Mouse (Mus musculus) left cerebral cortex, adult 2 months (tissue): ENCODE measurements at regions not wholly inside any gene's neighbourhood (a gene's known extent, or its start where the extent isn't known, plus 50 kb on each side); places are given as distances from the start of the nearest gene placed in this dataset.
"Not testable (repeated sequence)": the region's sequence is repeated elsewhere in the genome, so short reads cannot be mapped to it uniquely, and the experiment has no call there.

Source experiments
- DNase-seq, 2 experiments: peaks; one replicate each; pipeline ENCODE4 v3.0.0; 2021 to 2022; ENCODE audit warnings: low spot score in 2 of 2, mixed read lengths in 1 of 2; ENCODE audit errors: extremely low spot score in 1 of 2
- H3K27ac ChIP-seq: fragments of 200-600 bp; 2 replicates; pipeline ENCODE4 v1.8.1; 2022
- H3K4me3 ChIP-seq: fragments of 200-600 bp; 2 replicates; pipeline ENCODE4 v1.8.1; 2022
- CTCF ChIP-seq: fragments of 200-600 bp; IDR thresholded peaks from 2 replicates; pipeline ENCODE4 v1.8.1; 2022; ENCODE audit warnings: antibody characterized with exemption, mild to moderate bottlenecking, moderate library complexity
- intact Hi-C: fragments of 180-260 bp; cut with DNase I; formaldehyde crosslinking; loops from one replicate; pipeline ENCODE4 v1.15.1; 2025

GRCm38 (mm10) chr6:9498921-9499320 is 550.7 kb downstream of the Nxph1 start:
- no peak overlapping the region for H3K27ac ChIP-seq
- DNase-seq = peak in 1 of 2 experiments; percentile 13
- no peak for TF ChIP-seq CTCF
- no peak overlapping the region for H3K4me3 ChIP-seq
- intact Hi-C loops = no loop called here

DNA sequence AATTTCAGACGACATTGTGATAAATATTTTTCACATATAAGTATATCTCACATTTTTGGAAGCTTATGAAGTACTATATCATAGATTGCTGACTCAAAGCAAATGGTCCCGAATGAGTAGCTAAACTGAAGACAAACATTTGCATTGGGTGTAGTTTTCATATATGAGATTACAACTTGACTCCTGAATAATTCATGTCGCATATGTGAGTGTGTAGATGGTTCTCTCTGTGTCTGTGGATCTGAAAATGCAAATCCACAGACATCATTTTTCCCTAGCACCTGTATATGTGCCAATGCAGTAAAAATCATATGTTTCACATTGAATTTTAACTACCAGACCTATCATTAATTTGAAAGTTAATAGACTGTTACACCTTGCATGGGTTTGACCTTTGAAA is 586.2 kb downstream of the Nxph1 start:
- Histone ChIP-seq H3K27ac (no peak overlapping the region), H3K4me3 (no peak overlapping the region)
- no peak for TF ChIP-seq CTCF
- DNase-seq = no peak
- intact Hi-C loops = no loop called here

- no peak for DNase-seq
- H3K4me3 ChIP-seq = no peak overlapping the region
- intact Hi-C loops = no loop called here
- no peak overlapping the region for H3K27ac ChIP-seq
- no peak for TF ChIP-seq CTCF
Measured at GRCm38 (mm10) chr6:9538737-9539136, 590.5 kb downstream of the Nxph1 start.

- Histone ChIP-seq H3K27ac (no peak overlapping the region), H3K4me3 (no peak overlapping the region)
- intact Hi-C loops = no loop called here
- DNase-seq = no peak
- no peak for TF ChIP-seq CTCF
Measured at GRCm38 (mm10) chr6:9550096-9550939, 602.1 kb downstream of the Nxph1 start.

DNA sequence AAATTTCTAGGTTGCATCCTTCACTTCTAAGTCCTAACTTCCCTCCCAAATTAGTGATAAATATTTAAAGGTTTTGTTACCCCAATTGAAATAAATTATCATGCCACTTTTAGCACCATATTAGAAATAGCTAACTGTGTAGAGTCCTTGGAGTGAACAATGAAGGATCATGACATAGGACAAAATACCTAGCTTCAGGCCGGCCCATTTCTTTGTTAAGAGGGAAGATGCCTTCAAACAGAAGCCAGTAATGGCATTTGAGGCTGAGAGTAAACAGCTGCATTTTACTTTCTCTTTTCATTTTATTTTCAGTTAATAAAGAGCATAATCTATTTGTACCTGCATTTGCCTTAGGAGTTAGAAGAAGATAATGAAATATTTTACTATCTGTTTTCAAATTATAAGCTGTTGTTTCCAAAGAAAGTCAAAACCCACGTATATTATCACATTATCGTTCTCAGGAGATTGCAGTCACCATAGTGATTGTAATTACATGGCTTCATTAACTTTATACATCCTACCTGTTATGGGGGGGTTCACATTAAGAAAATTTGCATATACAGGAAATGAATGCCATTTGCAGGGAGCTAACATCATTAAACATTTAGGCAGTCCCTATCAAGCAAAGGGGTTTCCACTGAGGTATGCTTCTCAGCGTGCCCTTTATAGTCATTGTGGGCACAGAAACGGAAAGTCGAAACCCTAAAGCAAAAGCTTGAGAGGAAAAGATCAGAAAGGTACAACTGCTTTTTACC is 615.2 kb downstream of the Nxph1 start:
- Histone ChIP-seq H3K27ac (no peak overlapping the region), H3K4me3 (no peak overlapping the region)
- no peak for TF ChIP-seq CTCF
- intact Hi-C loops = no loop called here
- no peak for DNase-seq

DNA sequence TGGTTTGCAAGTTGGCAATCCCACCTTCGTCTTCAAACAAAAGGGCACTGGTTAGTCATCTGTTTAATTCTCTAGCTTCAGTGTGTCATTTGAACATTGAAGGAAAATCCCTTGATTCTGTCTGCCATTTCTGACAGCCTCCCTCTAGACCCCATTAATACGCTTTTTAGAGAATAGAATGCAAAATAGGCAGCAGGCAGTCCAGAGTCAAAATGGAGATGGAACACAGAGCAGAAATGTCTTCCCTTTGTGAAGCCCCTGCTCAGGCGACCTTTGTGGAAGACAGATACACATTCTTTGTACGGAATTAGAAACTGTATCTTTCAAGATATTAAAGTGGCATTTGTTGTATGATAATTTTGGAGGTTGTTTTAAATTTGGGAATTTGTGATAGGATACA is 623.6 kb downstream of the Nxph1 start:
- no peak for TF ChIP-seq CTCF
- Histone ChIP-seq H3K27ac (no peak overlapping the region), H3K4me3 (no peak overlapping the region)
- no peak for DNase-seq
- intact Hi-C loops = no loop called here

- intact Hi-C loops = no loop called here
- H3K4me3 ChIP-seq = no peak overlapping the region
- DNase-seq = no peak
- no peak overlapping the region for H3K27ac ChIP-seq
- TF ChIP-seq CTCF = no peak
Measured at GRCm38 (mm10) chr6:9593391-9593790, 645.2 kb downstream of the Nxph1 start.

GRCm38 (mm10) chr6:9599418-9599817 is 651.2 kb downstream of the Nxph1 start:
- intact Hi-C loops = no loop called here
- no peak for TF ChIP-seq CTCF

DNA sequence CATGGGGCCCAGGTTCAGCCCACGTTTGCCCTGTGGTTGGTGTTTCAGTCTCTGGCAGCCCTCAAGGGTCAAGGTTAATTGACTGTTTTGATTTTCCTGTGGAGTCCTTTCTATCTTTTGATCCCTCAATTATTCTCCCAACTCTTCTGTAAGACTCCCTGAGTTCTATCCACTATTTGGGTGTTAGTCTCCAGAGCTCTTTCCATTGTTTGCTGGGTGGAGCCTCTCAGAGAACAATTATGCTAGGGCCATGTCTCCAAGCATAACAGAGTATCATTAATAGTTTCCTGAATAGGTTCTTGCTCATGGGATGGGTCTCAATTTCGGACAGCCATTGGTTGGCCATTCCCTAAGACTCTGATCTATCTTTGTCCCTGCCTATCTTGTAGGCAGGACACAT is 685.7 kb downstream of the Nxph1 start:
- intact Hi-C loops = no loop called here
- DNase-seq = no peak
- TF ChIP-seq CTCF = no peak
- no peak overlapping the region for H3K27ac ChIP-seq
- H3K4me3 ChIP-seq = no peak overlapping the region

More at GRCm38 (mm10) chr6:9599418-9599817, 651.2 kb downstream of the Nxph1 start:
- no peak overlapping the region for H3K4me3 ChIP-seq
- no peak overlapping the region for H3K27ac ChIP-seq
- no peak for DNase-seq

DNA sequence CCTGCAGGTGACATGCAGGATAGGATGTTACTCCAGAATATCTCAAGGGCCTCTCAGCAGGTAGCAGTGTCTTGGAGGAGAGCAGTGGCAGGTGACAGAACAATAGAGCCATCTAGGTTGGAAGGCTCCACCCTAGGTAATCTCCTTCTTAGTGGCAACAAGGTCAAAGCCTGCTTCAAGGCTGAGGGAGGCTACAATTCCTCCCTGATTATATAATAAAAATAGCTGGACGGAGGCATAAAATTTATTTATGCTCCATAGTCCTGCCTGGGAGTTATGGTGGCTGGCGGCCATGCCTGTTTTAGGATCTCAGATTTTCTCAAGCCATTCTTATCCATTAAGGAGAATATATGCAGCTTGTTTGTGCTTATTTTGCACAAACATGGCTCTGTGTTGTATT is 695.2 kb downstream of the Nxph1 start:
- H3K27ac ChIP-seq, intact Hi-C loops, H3K4me3 ChIP-seq, DNase-seq: not testable (repeated sequence)

- H3K4me3 ChIP-seq, DNase-seq, H3K27ac ChIP-seq, intact Hi-C loops: not testable (repeated sequence)
Measured at GRCm38 (mm10) chr6:9643926-9644325, 695.7 kb downstream of the Nxph1 start.

DNA sequence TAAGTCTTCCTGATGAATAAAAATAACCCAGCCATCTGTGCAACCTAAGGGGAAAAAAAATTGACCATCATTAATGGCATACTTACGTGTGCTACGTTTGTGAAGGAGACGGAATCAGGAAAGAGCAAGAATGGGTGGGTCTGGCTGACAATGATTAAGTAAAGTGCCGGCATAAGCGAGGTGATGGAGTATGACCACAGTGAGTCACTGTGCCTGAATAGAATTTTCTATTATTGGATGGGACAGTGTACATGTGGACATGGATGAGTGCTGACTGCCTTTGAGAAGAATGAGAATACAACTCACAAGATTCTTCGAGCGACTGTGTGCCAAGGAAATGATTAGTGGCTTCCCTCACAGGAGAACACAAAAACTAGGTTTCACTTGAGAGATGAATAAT is 711.4 kb downstream of the Nxph1 start:
- intact Hi-C loops = no loop called here
- no peak for TF ChIP-seq CTCF
- no peak overlapping the region for H3K27ac ChIP-seq
- no peak overlapping the region for H3K4me3 ChIP-seq
- no peak for DNase-seq
